Mouse (Mus musculus): ENCODE results near the gene Akr1b10.

GRCm38 (mm10) chr6:34337799-34338198, 46.2 kb upstream of the Akr1b10 start:
- no peak for TF ChIP-seq CTCF (IDR thresholded peaks at IDR 0.05; ENCODE audit: control insufficient read depth, insufficient read depth, low read length)
- no peak for TF ChIP-seq POLR2A (IDR thresholded peaks at IDR 0.05; ENCODE audit: borderline replicate concordance, control insufficient read depth, low read depth, low read length)
